Mouse (Mus musculus) 3T3-L1 (cell line): ENCODE data around the gene Olfr910.

Experiments
- DNase-seq: peaks from one replicate; pipeline ENCODE4 v3.0.0-alpha.2; 2015; ENCODE audit warnings: low read depth, low spot score

Gene Olfr910

GRCm38 (mm10) chr9:38537549-38537948 lies at the start of gene Olfr910:
Olfr910 (plus strand) TSS chr9:38537849.
- no peak for DNase-seq

GRCm38 (mm10) chr9:38495501-38495900 lies 42.1 kb upstream of the Olfr910 start, which contains the start of gene Olfr907:
Olfr907 (plus strand) TSS chr9:38495801.
- no peak for DNase-seq

- no peak for DNase-seq
These were observed 25.3 kb upstream of the Olfr910 start for GRCm38 (mm10) chr9:38512353-38512752.

GRCm38 (mm10) chr9:38521280-38521679 lies 16.4 kb upstream of the Olfr910 start, which contains the start of gene Olfr911-ps1:
Olfr911-ps1 (plus strand) TSS chr9:38521580.
- no peak for DNase-seq

GRCm38 (mm10) chr9:38579878-38580277 lies 42.2 kb downstream of the Olfr910 start, which contains the start of gene Olfr912:
Olfr912 (plus strand) TSS chr9:38580178.
- no peak for DNase-seq
